Mouse (Mus musculus): ENCODE measurements around the gene Spdye4a.

- TF ChIP-seq CTCF (IDR thresholded peaks at IDR 0.05; ENCODE audit: control insufficient read depth, insufficient read depth, insufficient replicate concordance, low read depth, low read length) (no peak), POLR2A (IDR thresholded peaks at IDR 0.05; ENCODE audit: control insufficient read depth, low read depth, low read length) (no peak)
Observed at GRCm38 (mm10) chr5:143268985-143269362, 42.3 kb upstream of the Spdye4a start.

All from testis, adult 2 months (tissue).